Mouse (Mus musculus) MEL (cell line): Measurements from ENCODE around the gene Lrpprc. TPM values are rescaled to one million over a fixed set of nuclear protein-coding genes. Genes with fewer than 3 reads are reported as not detected.

Experiments used
- DNase-seq: peaks from one replicate; pipeline ENCODE4 v3.0.0; 2011; ENCODE audit warnings: low read depth, low spot score
- H3K27ac ChIP-seq: 2 replicates; pipeline ENCODE4 v1.5.1; 2012; ENCODE audit warnings: low read depth, mild to moderate bottlenecking, control low read depth, low read length, moderate library complexity; ENCODE audit not compliant: control insufficient read depth
- H3K27me3 ChIP-seq, 2 experiments: fragments of 150-350 bp in 1 of 2; sonication (generic) in 1 of 2; 2 replicates each; pipeline ENCODE4 v1.6.1; 2012; ENCODE audit warnings: low read length in 2 of 2, mild to moderate bottlenecking in 2 of 2, improper control_type of control experiment in 1 of 2, moderate library complexity in 1 of 2; ENCODE audit not compliant: insufficient read depth in 2 of 2, control insufficient read depth in 1 of 2
- H3K36me3 ChIP-seq, 2 experiments: 2 replicates each; pipeline ENCODE4 v1.6.1; 2012 to 2014; ENCODE audit warnings: low read length in 2 of 2, improper control_type of control experiment in 1 of 2, inconsistent platforms in 1 of 2, mild to moderate bottlenecking in 1 of 2; ENCODE audit not compliant: insufficient read depth in 2 of 2, control insufficient read depth in 1 of 2
- H3K4me1 ChIP-seq, 2 experiments: fragments of 150-350 bp in 1 of 2; sonication (generic) in 1 of 2; 2 replicates each; pipeline ENCODE4 v1.6.1; 2012; ENCODE audit warnings: low read length in 2 of 2, improper control_type of control experiment in 1 of 2, mild to moderate bottlenecking in 1 of 2; ENCODE audit not compliant: insufficient read depth in 2 of 2, control insufficient read depth in 1 of 2
- H3K4me3 ChIP-seq, 2 experiments: fragments of 150-350 bp in 1 of 2; sonication (generic) in 1 of 2; 2 replicates each; pipeline ENCODE4 v1.5.1; 2012; ENCODE audit warnings: low read depth in 2 of 2, low read length in 2 of 2, mild to moderate bottlenecking in 2 of 2, moderate library complexity in 2 of 2, control low read depth in 1 of 2, improper control_type of control experiment in 1 of 2; ENCODE audit not compliant: control insufficient read depth in 1 of 2, insufficient read depth in 1 of 2
- H3K79me2 ChIP-seq: 2 replicates; pipeline ENCODE4 v1.6.1; 2012; ENCODE audit warnings: mild to moderate bottlenecking, low read length, moderate library complexity; ENCODE audit not compliant: control insufficient read depth, poor library complexity, insufficient read depth
- H3K9ac ChIP-seq: 2 replicates; pipeline ENCODE4 v1.6.1; 2012; ENCODE audit warnings: low read depth, mild to moderate bottlenecking, control low read depth, low read length, moderate library complexity; ENCODE audit not compliant: control insufficient read depth, poor library complexity, severe bottlenecking
- H3K9me3 ChIP-seq: fragments of 150-350 bp; sonication (generic); replicated peaks from 2 replicates; pipeline ENCODE4 v1.6.1; 2012; ENCODE audit warnings: mild to moderate bottlenecking, low read length, improper control_type of control experiment, moderate library complexity; ENCODE audit not compliant: insufficient read depth
- ELF1 ChIP-seq: IDR thresholded peaks from 2 replicates; pipeline ENCODE4 v1.6.1; 2014; ENCODE audit warnings: low read depth, mild to moderate bottlenecking, inconsistent platforms, low read length, improper control_type of control experiment, moderate library complexity
- JUND ChIP-seq: IDR thresholded peaks from 2 replicates; pipeline ENCODE4 v1.6.1; 2011; ENCODE audit warnings: low read depth, mild to moderate bottlenecking, improper control_type of control experiment, low read length
- MAFK ChIP-seq: IDR thresholded peaks from 2 replicates; pipeline ENCODE4 v1.6.1; 2011; ENCODE audit warnings: low read depth, mild to moderate bottlenecking, low read length, improper control_type of control experiment, borderline replicate concordance
- MAX ChIP-seq: IDR thresholded peaks from 2 replicates; pipeline ENCODE4 v1.6.1; 2011; ENCODE audit warnings: low read length, improper control_type of control experiment
- MAZ ChIP-seq: IDR thresholded peaks from 2 replicates; pipeline ENCODE4 v1.6.1; 2012; ENCODE audit warnings: low read depth, mild to moderate bottlenecking, inconsistent platforms, low read length, improper control_type of control experiment
- MYC ChIP-seq: IDR thresholded peaks from 2 replicates; pipeline ENCODE4 v1.6.1; 2011; ENCODE audit warnings: low read depth, mild to moderate bottlenecking, low read length, improper control_type of control experiment, moderate library complexity
- RAD21 ChIP-seq: IDR thresholded peaks from 2 replicates; pipeline ENCODE4 v1.6.1; 2011; ENCODE audit warnings: mild to moderate bottlenecking, low read depth, low read length, improper control_type of control experiment
- SMC3 ChIP-seq: IDR thresholded peaks from 2 replicates; pipeline ENCODE4 v1.6.1; 2011; ENCODE audit warnings: low read depth, low read length, improper control_type of control experiment
- TCF12 ChIP-seq: IDR thresholded peaks from 2 replicates; pipeline ENCODE4 v1.6.1; 2014; ENCODE audit warnings: low read depth, mild to moderate bottlenecking, inconsistent platforms, low read length, improper control_type of control experiment, moderate library complexity
- UBTF ChIP-seq: IDR thresholded peaks from 2 replicates; pipeline ENCODE4 v1.6.1; 2012; ENCODE audit warnings: low read depth, mild to moderate bottlenecking, inconsistent platforms, low read length, improper control_type of control experiment, moderate library complexity, borderline replicate concordance; ENCODE audit not compliant: insufficient read depth
- USF1 ChIP-seq: IDR thresholded peaks from 2 replicates; pipeline ENCODE4 v1.6.1; 2014; ENCODE audit warnings: low read depth, mild to moderate bottlenecking, inconsistent platforms, low read length, improper control_type of control experiment, moderate library complexity
- USF2 ChIP-seq, 2 experiments: IDR thresholded peaks; 2 replicates each; pipeline ENCODE4 v1.6.1; 2011 to 2012; ENCODE audit warnings: improper control_type of control experiment in 2 of 2, low read length in 2 of 2, borderline replicate concordance in 1 of 2, inconsistent platforms in 1 of 2, low read depth in 1 of 2, mild to moderate bottlenecking in 1 of 2; ENCODE audit not compliant: insufficient read depth in 1 of 2
- ZKSCAN1 ChIP-seq: IDR thresholded peaks from 2 replicates; pipeline ENCODE4 v1.6.1; 2012; ENCODE audit warnings: low read depth, mild to moderate bottlenecking, inconsistent platforms, low read length, improper control_type of control experiment, moderate library complexity
- ZMIZ1 ChIP-seq: IDR thresholded peaks from 2 replicates; pipeline ENCODE4 v1.6.1; 2012; ENCODE audit warnings: low read depth, mild to moderate bottlenecking, inconsistent platforms, low read length, improper control_type of control experiment, moderate library complexity
- ZNF384 ChIP-seq: IDR thresholded peaks from 2 replicates; pipeline ENCODE4 v1.6.1; 2012; ENCODE audit warnings: low read depth, mild to moderate bottlenecking, inconsistent platforms, low read length, improper control_type of control experiment
- polyA plus RNA-seq, 2 experiments: library from polyadenylated mRNA; stranded (reverse) in 1 of 2; unstranded in 1 of 2; fragments of >175 nt in 1 of 2; fragments of >200 nt in 1 of 2; gene quantifications; 2 replicates each; pipeline versions ENCODE4 v1.2.1 to v1.2.4; 2012; ENCODE audit warnings: low replicate concordance in 2 of 2, low read depth in 1 of 2; ENCODE audit not compliant: insufficient read length in 2 of 2, insufficient read depth in 1 of 2, missing spikeins in 1 of 2
- total RNA-seq: library from RNA; depleted of rRNA; stranded (reverse); fragments of 300-350 nt; gene quantifications from 2 replicates; pipeline ENCODE4 v1.2.3, GENCODE M21; 2012

Gene Lrpprc
- total and polyA plus RNA-seq, 3 experiments = 82.6 to 204 (median 99.1) TPM

DNA sequence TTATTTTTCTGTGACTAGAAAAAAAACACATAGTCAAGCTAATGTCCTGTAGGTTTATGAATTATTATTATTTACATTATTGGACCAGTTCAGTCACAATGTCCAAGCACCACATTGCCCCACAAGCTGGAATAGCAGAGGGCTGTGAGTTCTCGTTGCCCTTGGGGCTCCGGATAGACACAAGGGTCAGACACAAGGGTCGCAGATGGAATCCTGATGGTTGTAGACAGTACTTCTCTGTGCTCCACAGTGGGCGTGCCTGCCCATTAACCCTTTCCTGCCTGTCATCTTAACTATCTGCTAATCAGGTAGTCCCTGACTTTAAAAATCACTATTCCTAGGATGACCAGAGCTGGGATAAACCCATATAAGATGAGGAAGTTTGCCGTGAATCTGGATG is 132.4 kb downstream of the Lrpprc start:
- Histone ChIP-seq H3K36me3 (no peaks in the 10 kb centered on the region), H3K4me1 (no peaks in the 10 kb centered on the region), H3K9ac (no peak overlapping the region), H3K4me3 (no peak overlapping the region), H3K79me2 (no peaks in the 10 kb centered on the region), H3K27me3 (peaks cover 0 to 2% of the 10 kb centered on the region in 2 experiments; a peak in 3 of 4 replicates), H3K27ac (no peak overlapping the region), H3K9me3 (no peaks in the 10 kb centered on the region)
- DNase-seq = no peak
- no peak for TF ChIP-seq TCF12
- no peak for TF ChIP-seq ELF1
- TF ChIP-seq MAZ = no peak
- TF ChIP-seq MYC = no peak
- TF ChIP-seq MAX = no peak
- TF ChIP-seq RAD21 = no peak
- TF ChIP-seq MAFK = no peak
- TF ChIP-seq ZKSCAN1 = no peak
- TF ChIP-seq JUND = no peak
- no peak for TF ChIP-seq ZMIZ1
- no peak for TF ChIP-seq UBTF

DNA sequence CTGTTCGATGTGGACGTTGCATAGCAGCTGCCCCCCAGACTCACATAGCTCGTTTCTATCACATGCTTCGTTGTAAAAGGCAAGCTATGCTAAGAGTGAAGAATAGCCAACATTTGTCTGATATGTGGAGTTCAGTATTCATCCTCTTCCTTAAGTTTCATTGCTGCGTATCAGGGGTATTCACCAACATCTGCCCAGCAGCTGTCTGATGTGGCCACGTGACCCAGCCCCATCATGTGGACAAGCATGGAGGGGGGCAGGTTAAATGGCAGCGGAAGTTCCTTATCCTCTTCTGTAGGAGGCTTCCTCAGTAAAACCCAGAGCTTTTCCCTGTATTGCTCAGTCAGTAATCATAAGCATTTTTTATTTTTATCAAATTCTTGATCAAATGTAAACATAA is 132.8 kb downstream of the Lrpprc start:
- Histone ChIP-seq H3K79me2 (no peaks in the 10 kb centered on the region), H3K36me3 (no peaks in the 10 kb centered on the region), H3K9me3 (no peaks in the 10 kb centered on the region), H3K4me3 (no peak overlapping the region), H3K9ac (no peak overlapping the region), H3K4me1 (no peaks in the 10 kb centered on the region), H3K27me3 (peaks cover 0 to 2% of the 10 kb centered on the region in 2 experiments; a peak in 3 of 4 replicates), H3K27ac (no peak overlapping the region)
- TF ChIP-seq MAX = no peak
- TF ChIP-seq USF1 = 0 out of 2 replicates have a peak, but pooled peaks have one; percentile 41
- TF ChIP-seq UBTF = no peak
- DNase-seq = no peak

DNA sequence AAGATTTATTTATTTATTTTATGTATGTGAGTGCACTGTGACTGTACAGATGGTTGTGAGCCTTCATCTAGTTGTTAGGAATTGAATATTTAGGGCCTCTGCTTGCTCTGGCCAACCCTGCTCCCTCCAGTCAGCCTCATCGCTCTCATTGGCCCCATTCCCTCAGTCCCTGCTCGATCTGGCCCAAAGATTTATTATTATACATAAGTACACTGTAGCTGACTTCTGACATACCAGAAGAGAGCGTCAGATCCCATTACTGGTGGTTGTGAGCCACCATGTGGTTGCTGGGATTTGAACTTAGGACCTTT is 133.2 kb downstream of the Lrpprc start:
- H3K27me3 ChIP-seq = peaks cover 0 to 2% of the 10 kb centered on the region in 2 experiments; a peak in 3 of 4 replicates
- no peaks in the 10 kb centered on the region for H3K79me2 ChIP-seq
- no peak overlapping the region for H3K9ac ChIP-seq
- H3K9me3 ChIP-seq = no peaks in the 10 kb centered on the region
- H3K4me3 ChIP-seq = no peak overlapping the region
- H3K4me1 ChIP-seq = no peaks in the 10 kb centered on the region
- H3K27ac ChIP-seq = no peak overlapping the region
- DNase-seq = no peak
- H3K36me3 ChIP-seq = no peaks in the 10 kb centered on the region
- TF ChIP-seq SMC3 (no peak), ZNF384 (no peak), MAX (no peak), USF2 (IDR thresholded peaks at IDR 0.05; ENCODE audit: borderline replicate concordance in 1 of 2, insufficient read depth in 1 of 2, low read depth in 1 of 2, low read length in 2 of 2) (no peak)
